Mouse (Mus musculus): ENCODE measurements around the gene Pafah1b2.

The Pafah1b2 gene

DNA sequence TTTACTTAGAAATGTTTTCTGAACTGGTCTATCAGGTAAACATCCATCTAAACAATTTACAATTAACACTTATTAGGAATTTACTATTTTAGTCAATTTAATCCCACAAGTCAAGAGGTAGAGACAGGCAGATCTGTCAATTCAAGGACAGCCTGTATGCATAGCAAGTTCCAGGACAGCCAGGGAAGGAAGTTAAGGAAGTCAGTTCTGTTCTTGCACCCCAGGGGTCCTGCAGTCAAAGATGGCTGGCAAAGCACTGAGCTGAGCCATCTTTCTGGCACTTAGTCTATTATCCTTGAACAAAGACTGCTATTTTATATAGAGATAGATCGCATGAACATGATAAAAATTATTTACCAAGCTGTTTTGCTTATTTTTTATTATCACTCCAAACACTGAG, 31.9 kb downstream of the Pafah1b2 start:
- no peak for DNase-seq (ENCODE audit: low read depth)

DNA sequence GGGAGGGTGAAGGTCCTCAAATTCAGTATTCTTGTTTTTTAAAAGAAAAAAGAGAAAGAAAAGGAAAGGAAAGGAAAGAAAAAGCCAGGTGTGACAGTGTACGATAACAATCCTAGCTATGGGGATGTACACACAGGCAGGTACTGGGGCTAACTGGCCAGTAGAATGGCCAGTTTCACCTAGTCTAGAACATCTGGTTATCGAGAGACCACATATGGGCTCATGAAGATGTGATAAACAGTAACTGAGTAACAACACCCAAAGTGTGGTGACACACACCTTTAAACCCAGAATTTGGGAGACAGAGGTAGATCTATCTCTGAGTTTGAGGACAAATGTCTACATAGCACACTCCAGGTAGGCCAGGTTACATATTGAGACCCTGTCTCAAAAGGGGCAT, 32.7 kb downstream of the Pafah1b2 start:
- DNase-seq (ENCODE audit: low read depth), result no peak

DNA sequence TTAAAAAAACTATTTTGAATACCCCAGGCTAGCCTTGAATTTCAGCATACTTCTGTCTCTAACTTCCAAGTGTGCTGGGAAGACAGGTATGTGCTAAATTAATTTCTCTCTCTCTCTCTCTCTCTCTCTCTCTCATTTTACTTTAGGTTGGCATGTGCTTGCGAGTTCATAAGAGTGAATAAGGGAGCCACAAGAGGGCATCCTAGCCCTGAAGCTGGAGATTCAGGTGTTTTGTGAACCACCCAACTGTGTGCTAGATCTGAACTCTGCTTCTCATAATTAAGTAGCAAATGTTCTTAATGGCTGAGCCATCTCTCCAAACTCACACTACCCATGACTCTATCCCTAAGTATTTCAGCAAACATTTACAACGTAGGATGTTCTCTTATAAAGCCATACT, 35.6 kb downstream of the Pafah1b2 start:
- peak; percentile 41 for DNase-seq (ENCODE audit: low read depth)

DNA sequence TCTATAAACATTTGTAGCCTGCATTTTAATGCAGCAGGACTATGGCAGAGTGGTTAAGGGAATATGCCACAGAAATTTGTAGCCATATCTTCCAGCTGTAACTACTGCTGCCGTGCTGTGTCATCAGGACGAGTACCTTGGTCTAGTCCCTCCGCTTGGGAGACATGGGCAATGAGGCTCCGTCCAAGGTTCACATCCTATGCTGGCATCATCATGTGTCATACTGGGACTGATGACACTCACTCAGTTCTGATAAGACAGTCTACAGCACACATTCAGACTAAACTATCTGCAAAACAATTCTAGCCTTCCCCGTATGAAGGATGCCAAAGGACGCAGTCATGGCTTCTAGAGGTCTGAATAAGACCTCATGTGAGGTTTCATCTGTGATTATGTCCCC, 48.9 kb downstream of the Pafah1b2 start:
- no peak for DNase-seq (ENCODE audit: low read depth)

DNA sequence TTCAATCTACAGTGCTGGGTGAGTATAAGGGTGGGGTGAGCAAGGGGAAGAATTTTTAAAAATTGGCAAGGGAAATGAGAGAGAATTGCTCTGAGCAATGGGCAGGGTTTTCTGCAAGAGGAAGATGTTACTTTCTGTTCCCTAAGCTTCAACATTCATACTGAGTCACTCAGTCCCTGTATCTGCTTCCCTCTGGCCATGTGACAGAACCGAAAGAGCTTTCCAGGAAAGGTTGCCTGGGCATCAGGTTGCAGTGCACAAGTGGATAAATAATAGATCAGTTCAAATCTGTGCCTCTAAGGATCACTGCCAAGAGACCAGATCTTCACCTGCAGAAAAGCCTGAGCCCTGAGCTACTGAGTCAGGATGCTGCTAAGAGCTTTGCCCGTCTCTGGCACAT, 50.6 kb downstream of the Pafah1b2 start:
- DNase-seq (ENCODE audit: low read depth), result peak; percentile 32

DNA sequence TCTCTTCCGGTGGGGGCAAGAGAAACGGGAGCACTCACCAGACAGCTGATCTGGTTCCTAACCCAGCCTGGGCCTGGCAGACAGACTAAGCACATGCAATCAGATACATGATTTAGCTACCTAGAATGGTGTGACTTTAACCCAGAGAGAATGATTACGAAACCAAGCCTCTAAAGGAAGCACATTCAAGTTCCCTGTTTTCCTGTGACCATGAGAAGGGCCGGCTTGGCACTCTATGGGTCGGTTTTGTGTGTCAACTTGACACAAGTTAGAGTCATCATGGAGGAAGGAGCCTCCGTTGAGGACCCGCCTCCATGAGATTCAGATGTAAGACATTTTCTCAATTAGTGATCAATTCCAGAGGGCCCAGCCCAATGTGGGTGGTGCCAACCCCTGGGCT, 52.8 kb downstream of the Pafah1b2 start:
- DNase-seq (ENCODE audit: low read depth), result peak; percentile 92

DNA sequence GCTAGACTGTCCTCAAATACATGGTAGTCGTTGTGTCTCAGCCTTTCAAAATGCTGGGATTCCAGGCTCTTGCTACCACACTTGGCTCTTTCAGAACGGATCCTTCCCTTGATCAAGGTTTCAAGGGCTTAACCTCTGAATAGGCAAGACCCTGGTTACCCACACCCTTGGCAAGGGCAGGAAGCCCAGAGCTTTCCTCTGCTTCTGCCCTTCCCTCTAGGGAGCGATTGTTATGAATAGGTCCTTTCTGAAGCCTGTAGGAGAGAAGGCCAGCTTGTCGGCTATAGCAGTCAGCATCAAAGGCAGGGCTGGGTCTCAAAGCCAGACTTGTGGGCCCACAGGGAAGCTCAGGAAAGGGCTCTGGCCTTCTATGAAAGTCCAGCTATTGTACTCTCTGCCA, 53.6 kb downstream of the Pafah1b2 start:
- DNase-seq (ENCODE audit: low read depth), result no peak

DNA sequence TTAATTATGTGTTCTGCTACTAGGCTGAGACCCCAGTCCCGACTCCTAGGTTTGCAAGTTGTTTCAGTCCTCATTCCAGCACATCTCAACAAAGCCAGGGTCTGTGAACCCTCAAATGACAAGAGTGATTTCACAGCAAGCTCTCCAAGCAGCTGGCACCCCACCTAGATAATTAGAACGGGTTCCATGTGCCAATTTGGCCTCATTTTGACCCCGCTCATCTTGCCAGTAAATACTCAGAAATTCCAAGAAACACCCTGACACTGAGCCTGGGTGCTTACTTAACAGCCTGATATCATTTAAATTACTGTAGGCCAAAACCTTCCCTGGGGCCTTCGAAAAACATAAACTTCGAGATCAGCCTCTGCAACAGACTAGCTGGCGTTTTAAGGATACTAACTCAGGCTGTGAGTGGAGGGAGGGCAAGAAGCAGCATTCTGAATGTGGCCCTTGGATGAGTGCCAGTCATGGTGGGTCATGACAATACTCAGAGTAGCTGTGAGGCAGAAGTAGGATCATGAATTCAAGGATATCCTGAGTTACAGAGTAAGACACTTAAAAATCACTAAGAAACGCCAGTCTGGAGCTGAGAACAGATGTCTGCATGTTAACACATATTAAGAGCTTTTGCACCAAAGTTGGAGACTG, 54.3 kb downstream of the Pafah1b2 start:
- no peak for DNase-seq (ENCODE audit: low read depth)

DNA sequence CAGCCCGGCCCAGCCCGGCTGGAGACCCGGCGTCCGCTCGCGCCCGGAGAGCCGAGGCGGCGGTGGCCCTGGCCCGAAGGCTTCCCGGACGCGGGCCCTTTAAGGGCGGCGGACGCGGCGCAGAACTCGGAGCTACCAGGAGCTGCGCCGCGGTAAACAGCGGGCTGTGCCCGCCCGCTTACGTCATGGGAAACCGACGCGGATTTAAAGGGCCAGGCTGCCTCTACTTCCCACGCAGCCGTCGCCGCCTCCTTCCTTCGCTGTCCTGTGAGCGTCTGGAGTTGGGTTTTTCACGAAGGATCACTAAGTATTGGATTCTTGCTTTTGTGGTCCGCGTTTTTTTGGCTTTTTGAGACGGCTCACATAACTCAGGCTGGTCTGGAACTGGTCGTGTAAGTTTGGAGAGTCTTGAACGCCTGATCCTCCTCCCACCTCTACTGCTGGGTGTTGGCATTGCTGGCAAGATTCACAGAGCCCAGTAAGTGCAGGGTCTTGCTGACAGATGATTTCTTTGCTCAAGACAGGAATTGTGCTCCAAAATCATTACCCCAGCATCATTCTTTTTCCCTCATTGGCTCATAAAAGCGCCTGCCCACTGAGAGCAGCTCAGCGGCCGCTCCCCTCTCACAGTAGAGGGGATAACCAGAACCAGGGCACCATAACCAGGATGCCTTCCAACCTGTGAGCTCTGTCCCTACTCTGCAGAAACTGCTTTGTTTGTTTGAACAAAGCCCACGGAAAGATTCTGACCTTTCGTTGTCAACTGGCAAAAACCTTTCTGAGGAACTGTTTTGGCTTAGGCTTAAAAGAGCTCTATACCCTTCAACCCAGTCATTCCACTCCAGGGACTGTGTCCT, 57.2 kb downstream of the Pafah1b2 start, which contains the start of gene Sidt2:
TSS of gene Sidt2 (minus strand) at position 152 of the 857 bp plus-strand sequence.
- DNase-seq (ENCODE audit: low read depth), result peak; percentile 87

DNA sequence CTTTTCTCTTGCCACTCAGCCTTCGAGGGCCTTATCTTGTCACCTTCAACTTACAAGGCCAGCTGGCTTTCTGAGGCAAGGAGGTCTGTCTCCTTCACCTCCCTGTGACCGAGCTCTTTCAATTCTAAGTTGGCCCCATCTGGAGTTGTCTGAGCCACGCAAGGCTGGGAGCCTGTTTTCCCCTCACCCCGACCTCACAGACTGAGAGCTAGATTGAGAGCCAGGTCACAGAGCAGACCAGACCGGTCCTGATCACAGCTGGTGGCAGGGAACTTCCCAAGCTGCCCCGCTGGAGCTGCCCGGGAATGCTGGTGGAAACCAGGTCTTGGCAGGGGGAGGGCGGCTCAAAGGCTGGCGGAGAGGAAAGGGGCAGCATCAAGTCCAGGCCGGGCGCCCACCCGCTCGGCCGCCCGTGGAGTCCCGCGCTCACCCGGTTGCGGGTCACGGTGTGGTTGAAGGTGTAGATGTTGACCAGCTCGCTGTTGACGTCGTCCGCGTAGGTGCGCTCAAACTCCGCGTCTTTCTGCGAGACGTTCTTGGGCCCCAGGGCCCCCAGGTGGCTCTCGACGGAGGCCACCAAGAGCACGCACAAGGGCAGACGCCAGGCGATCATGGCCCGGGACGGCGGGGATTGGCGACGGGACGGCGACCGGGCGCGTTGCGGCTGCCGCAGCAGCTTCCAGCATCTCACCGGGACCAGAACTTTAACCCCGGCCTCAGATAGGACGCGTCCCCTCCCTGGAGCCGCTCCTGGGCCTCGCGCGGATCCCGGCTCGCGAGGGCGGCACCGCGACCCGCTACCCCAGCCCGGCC, 58.0 kb downstream of the Pafah1b2 start:
- peak; percentile 61 for DNase-seq (ENCODE audit: low read depth)

DNA sequence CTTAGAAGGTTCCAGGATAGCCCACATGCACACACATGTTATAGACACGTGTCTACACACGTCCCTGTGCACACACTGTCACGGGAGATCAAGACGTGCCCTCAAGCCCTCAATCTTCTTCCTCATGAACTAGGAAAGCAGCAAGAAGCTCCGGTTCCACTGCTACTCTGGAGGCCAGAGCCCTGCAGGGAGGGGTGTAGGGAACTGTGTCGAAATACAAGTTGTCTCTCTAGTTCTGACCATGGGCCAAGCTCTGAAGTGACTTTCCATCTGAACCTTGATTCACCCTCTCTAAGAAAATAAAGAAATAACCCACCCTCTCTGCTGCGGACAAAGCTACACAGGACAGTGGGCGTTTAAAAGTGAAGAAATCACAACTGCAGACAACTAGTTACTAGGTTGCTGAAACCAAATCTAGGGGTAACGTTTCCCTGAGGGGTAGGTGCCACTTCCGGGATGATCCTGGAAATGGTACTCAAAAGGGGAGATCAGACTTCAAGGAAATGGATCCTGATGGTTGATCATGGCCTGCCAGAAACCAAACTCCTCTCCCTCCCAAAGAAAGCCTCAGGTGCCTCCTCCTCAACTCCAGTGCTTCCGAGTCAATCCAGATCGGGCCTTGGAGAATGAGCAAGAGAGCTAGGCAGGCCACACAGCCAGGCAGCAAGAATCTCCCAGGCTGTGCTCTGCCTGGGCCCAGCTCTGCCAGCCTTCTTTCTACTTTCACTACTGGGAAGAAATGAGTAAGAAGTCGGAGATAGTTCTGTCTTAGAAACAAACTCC, 58.8 kb downstream of the Pafah1b2 start:
- DNase-seq (ENCODE audit: low read depth), result peak; percentile 44

DNA sequence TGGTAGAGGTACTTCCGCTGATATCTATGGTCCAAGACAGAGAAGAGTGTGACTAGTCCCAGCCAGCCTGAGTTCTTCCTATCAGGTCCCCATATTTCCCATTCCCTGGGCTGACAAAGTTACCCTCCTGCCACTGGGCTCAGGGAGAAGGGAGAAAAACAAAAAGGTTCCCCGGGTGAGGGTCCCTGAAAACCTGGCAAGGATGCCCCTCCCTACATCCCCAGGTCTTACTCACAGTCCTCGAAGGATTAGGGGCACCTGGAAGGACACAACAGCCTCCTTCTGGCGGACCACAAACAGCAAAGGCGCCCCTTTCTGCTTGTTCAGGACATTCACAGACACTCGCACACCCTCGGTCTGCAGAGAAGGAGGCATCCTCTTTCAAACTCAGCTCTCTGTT, 59.6 kb downstream of the Pafah1b2 start:
- no peak for DNase-seq (ENCODE audit: low read depth)

DNA sequence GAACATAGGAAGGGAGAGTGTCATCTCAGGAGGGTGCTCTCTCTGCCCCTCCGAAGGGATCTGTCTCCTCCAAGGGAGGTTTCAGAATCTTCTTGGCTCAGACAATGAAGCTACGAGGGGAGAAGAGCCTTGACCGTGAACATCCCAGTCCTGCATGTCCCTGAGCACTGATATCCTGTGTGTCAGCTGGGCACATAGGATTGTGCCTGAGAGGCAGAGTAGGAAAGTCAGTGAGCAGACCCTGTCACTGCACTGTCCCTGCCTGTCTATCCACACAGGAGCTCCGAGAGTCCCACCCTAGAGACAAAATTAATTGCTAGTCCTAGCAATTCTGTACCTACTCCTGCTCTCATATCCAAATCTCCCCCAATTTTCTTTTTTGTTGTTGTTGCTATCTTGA, 60.4 kb downstream of the Pafah1b2 start:
- no peak for DNase-seq (ENCODE audit: low read depth)

DNA sequence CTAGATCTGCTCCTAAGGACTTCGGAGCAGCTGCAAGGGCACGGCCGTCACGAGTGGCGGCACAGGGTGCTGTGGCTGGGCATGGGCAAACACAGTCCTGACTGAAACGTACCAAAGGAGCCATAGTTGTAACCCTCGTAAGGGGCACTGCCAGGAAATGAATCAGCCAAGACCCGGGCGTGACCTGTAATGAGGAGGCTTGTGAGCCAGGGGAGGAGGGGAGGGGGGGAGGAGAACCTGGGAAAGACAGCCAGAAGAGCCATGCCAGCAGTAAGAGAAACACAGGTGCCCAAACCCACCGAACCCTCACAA, 65.7 kb downstream of the Pafah1b2 start:
- DNase-seq (ENCODE audit: low read depth), result peak; percentile 33

DNA sequence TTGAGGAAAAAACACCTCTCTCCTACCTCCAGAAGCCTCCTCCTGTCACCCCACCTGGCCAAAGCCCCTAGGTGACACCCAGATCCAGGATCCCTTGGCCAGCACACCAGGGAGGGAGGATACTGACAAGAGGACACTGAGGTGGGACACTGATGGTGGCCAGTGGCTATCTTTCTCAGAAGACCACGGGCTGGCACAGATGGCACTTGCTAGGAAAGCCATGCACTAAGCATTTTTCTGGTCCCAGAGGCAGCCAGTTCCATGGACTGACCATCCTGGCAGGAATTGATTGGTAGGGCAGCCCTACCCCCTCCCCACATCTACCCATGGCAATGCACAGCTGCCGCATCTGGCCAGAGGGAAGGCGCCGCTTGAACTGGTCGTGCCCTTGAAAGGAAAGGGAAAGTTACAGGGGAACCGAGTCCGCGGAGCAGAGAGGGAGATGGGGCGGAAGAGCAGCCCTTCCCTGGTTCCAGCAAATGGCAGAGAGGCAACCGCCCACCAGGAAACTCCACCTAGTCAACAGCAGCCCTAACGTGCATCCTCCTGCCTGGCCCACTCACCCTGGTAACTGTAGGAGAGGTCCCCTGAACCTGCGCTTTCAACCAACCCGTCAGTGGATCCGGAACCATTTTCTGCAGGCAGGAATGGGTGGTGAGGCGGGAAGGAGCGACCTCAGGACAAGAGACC, 66.2 kb downstream of the Pafah1b2 start:
- DNase-seq (ENCODE audit: low read depth), result no peak

DNA sequence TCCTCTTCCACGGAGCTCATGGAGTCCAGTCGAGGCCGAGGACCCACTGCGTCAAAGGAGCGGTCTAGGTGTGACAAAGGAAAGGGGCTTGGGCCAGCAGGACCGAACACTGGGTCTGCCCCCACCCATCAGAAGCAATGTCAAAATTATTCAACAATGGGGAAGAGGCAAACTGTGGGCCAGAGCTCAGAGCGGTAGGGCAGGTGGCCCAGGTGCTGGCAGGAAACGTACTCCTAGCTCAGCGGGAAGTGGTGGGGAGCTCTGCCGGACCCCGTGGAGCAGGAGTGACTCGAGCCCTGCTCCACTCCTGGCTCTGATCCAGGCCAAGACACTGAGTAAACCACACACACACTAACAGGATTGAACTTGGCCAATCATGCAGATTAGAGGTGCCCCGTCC, 66.8 kb downstream of the Pafah1b2 start:
- peak; percentile 33 for DNase-seq (ENCODE audit: low read depth)

DNA sequence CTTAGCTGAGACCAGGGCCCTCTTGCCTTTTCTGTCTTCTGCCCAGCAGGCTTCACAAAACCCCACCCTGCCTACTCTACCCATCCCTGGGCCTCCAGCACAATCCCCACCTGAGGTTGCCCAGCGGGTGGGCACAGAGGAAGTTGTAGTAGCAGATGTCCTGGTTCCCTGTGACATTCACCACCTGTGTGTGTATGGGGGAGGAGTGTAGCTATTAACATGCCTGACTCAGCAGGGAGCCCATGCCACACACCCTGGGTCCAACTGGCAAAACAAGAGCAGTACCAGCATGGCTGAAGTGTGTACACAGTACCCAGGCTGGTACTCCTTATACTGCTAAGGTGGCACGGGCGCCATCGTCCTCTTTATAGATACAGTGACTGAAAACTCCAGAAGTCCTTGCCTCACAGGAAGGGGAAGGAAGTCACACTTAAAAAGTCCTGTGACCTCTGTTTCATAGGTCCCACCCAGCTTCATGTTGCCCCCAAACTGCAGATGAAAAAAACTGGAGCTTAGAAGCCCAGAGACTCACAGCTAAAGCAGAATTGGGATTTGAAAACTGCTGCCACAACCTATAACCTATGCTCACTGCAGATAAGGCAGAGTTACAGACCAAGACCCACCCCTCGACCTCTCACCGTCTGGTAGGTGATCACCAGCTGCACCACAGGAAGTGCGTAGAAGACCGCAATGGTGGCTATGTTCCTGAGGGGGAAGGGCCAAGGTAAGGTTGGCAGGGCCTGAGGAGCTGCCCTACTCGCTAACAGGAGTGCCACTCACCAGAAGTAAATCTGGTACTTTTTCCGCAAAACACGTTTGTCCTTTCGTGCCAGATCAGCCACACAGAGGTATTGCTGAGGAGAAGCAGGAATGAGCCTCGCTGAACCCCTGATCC, 67.7 kb downstream of the Pafah1b2 start:
- DNase-seq (ENCODE audit: low read depth), result peak; percentile 46

DNA sequence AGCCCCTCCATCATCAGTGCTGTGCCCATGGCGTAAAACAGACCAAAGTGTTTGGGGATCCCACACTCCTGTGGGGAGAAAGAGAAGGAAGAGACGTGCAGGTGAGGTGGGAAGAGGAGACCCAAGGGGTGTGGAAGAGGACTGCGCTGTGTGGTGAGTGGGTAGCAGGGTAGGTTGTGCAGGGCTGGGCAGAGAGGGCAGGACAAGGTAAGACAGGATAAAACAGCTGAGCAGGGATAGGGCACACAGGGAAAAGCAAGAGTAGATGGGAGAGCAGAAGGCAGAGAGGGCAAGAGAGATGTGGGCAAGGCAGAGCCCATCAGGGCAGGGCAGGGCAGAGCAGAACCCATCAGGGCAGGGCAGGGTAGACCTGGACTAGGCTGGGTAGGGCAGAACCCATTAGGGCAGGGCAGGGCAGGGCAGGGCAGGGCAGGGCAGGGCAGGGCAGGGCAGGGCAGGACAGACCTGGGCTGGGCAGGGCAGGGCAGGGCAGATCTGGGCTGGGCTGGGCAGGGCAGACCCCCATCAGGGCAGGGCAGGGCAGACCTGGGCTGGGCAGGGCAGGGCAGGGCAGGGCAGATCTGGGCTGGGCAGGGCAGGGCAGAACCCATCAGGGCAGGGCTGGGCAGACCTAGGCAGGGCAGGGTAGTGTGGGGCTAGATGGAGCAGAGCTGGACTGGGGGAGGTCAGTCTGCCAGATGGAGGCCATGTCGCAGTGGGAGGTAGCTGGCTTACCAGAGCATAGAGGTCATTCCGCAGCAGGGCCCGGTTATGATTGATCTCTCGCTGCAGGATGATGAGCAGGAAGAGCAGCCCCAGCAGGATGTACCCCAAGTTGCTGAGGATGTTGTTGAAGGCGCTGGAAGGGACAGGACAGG, 68.6 kb downstream of the Pafah1b2 start:
- no peak for DNase-seq (ENCODE audit: low read depth)

DNA sequence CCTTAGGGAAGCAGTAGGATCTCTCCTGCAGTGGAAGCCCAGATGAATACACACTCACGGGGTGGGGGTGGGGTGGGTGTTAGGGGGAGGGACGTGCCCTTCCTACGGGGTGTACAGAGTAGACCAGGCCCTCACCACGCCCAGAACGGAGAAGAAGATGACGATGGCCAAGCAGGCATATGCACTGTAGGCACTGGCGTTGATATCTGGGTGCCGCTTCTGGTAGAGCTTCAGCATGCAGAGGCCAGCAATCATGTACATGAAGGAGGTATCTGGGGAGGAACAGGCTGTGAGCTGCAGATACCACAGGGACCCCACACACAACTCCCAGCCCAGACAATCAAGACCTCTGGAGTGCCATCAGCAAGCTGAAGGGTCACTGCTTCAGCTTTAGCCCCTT, 69.6 kb downstream of the Pafah1b2 start:
- no peak for DNase-seq (ENCODE audit: low read depth)
